Comparison of ENCODE assay signal across 20 mouse cellular contexts in genomic region chr17:65604892-65605291, GRCm38 (mm10). TPM values are rescaled to one million over a fixed set of nuclear protein-coding genes. Genes with fewer than 3 reads are reported as not detected.
DNase-seq lines count a peak whose midpoint lies in the region; TF ChIP-seq lines count a peak whose summit lies in the region.
"Had no signal": no experiment of that assay in that cellular context is flagged by ENCODE, and none has a peak within 500 bp of the region (broad histone marks: within the 10 kb centered on the region; RNA-seq: fewer than 3 reads in every experiment).

No protein-coding gene starts in this region.

- no peak for TF ChIP-seq POLR2A in myocyte (IDR thresholded peaks at IDR 0.05; ENCODE audit: insufficient read length, low read depth)

- H3K4me2 ChIP-seq in myocyte (ENCODE audit: low read depth) = peak overlapping the region; percentile 3
- H3K4me2 ChIP-seq: embryonic facial prominence, embryonic 13.5 days; forebrain, embryonic 12.5 days; heart, embryonic 12.5 days; hindbrain, embryonic 15.5 days had no signal

- H3ac ChIP-seq in myocyte (ENCODE audit: control insufficient read depth, insufficient read length) = no peak overlapping the region

- H3K4me3 ChIP-seq in myocyte = no peak overlapping the region
- H3K4me3 ChIP-seq: embryonic facial prominence, embryonic 13.5 days; forebrain, embryonic 12.5 days; heart, adult 2 months; heart, embryonic 12.5 days; hindbrain, embryonic 15.5 days had no signal

- no peaks in the 10 kb centered on the region for H3K27me3 ChIP-seq in myocyte (ENCODE audit: control insufficient read depth, insufficient read depth, insufficient read length)
- H3K27me3 ChIP-seq: embryonic facial prominence, embryonic 13.5 days; forebrain, embryonic 12.5 days; heart, embryonic 12.5 days; hindbrain, embryonic 15.5 days had no signal

- DNase-seq in 416B (ENCODE audit: low read depth) = peak; percentile 59
- peak; percentile 40 for DNase-seq in adipocyte (ENCODE audit: low spot score)
- DNase-seq in induced T-regulatory cell, adult 2 months (ENCODE audit: low read depth) = peak; percentile 9
- DNase-seq in frontal cortex, adult 2 months (ENCODE audit: extremely low spot score in 1 of 2, low spot score in 1 of 2) = no peak
- DNase-seq in frontal cortex, postnatal 25 days (ENCODE audit: low spot score in 2 of 2) = no peak
- DNase-seq: adrenal gland, postnatal 10 days; cerebellum, adult 11 months; cerebellum, adult 8-10 months; cerebellum, postnatal 25 days; heart, adult 2 months had no signal

- peaks cover 100% of the 10 kb centered on the region for H3K79me2 ChIP-seq in myocyte (ENCODE audit: control insufficient read depth, insufficient read depth)

- H3K36me3 ChIP-seq in myocyte (ENCODE audit: control insufficient read depth, insufficient read depth) = no peaks in the 10 kb centered on the region
- H3K36me3 ChIP-seq: embryonic facial prominence, embryonic 13.5 days; forebrain, embryonic 12.5 days; heart, embryonic 12.5 days; hindbrain, embryonic 15.5 days had no signal

TF ChIP-seq in myocyte, 11 proteins besides CTCF, POLR2A, EP300 and RAD21:
- TF ChIP-seq TCF12 (IDR thresholded peaks at IDR 0.05; ENCODE audit: insufficient read depth, poor library complexity, severe bottlenecking) (no peak), MYOD1 (IDR thresholded peaks at IDR 0.05; ENCODE audit: control insufficient read depth in 1 of 3, insufficient read length in 2 of 3, low read depth in 2 of 3) (no peak), MYOG (IDR thresholded peaks at IDR 0.05; ENCODE audit: control insufficient read depth in 1 of 3, insufficient read depth in 1 of 3, insufficient read length in 2 of 3, low read depth in 2 of 3) (no peak), E2F4 (IDR thresholded peaks at IDR 0.05; ENCODE audit: insufficient read depth) (no peak), TCF3 (IDR thresholded peaks at IDR 0.05; ENCODE audit: insufficient read length, low read depth) (no peak), MAX (IDR thresholded peaks at IDR 0.05; ENCODE audit: low read depth) (no peak), POLR2AphosphoS2 (IDR thresholded peaks at IDR 0.05; ENCODE audit: insufficient read length, low read depth) (no peak), USF1 (IDR thresholded peaks at IDR 0.05; ENCODE audit: low read depth) (no peak), SRF (IDR thresholded peaks at IDR 0.05; ENCODE audit: control insufficient read depth, insufficient read length, low read depth) (no peak), REST (IDR thresholded peaks at IDR 0.05; ENCODE audit: insufficient read depth, insufficient read length) (no peak), CEBPB (IDR thresholded peaks at IDR 0.05; ENCODE audit: insufficient read depth, poor library complexity, severe bottlenecking) (no peak)

RNA-seq across cellular contexts. Expression of gene Vapa, which starts 8.5 kb away (rescaled TPM):
- 78.9 TPM for polyA plus RNA-seq in myocyte (2012; fragmentation: generic; extraction: Trizol)
- polyA plus RNA-seq in frontal cortex, adult 2 months (2012; rRNA removed) = 89.6 and 91.4 TPM in 2 replicates

RNA-seq across cellular contexts. Expression of gene Txndc2, which starts 37.1 kb away (rescaled TPM):
- polyA plus RNA-seq in myocyte (2012; fragmentation: generic; extraction: Trizol) = 0.04 TPM
- polyA plus RNA-seq in frontal cortex, adult 2 months (2012; rRNA removed) = 0.10 and 0.19 TPM in 2 replicates
- polyA plus RNA-seq: CD4-positive, CD25-positive, alpha-beta regulatory T cell, adult 4 months; embryonic facial prominence, embryonic 13.5 days; G1E; heart, embryonic 12.5 days; heart, embryonic 16.5 days; hindbrain, embryonic 11.5 days; intestine, embryonic 14.5 days had no signal

Comparison
In these comparisons a context has a peak if more than half of its experiments do, and no peak if none do; other contexts are left out.
1. DNase-seq: peak in 416B (single experiment), adipocyte (single experiment) and induced T-regulatory cell, adult 2 months (single experiment); none in frontal cortex, adult 2 months (0 of 2) and frontal cortex, postnatal 25 days (0 of 2).